27 mouse cellular contexts compared by ENCODE assay signal in the genomic region with DNA sequence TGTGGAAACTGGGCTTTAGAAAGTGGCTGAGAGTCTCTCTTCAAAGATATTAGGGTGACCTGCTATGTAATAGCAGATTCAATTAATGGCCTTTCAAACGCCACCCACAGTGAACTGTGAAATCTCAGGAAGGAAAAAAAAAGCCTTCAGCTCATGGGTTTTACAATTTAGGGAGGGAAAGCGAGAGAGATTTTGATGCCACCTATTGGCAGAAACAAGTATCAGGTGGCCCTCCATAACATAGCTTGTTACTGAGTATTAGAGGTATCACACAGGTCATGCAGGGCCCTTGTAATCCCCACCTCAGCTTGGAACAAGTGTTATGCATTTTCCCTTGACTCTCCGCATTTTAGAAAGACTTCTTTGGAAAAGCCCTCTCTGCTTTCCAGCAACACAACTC. TPM values are rescaled to one million over a fixed set of nuclear protein-coding genes. Genes with fewer than 3 reads are reported as not detected.
DNase-seq lines count a peak whose midpoint lies in the region; ATAC-seq and TF ChIP-seq lines count a peak whose summit lies in the region.
"Had no signal": no experiment of that assay in that cellular context is flagged by ENCODE, and none has a peak within 500 bp of the region (broad histone marks: within the 10 kb centered on the region; RNA-seq: fewer than 3 reads in every experiment).

No protein-coding gene starts in this region.

- peak; percentile 47 for DNase-seq in forebrain, postnatal 0 days
- peak; percentile 12 to 16 for DNase-seq in layer of hippocampus, adult 2 months (ENCODE audit: low spot score in 2 of 2)
- no peak for DNase-seq in layer of hippocampus, postnatal 36 days
- DNase-seq in midbrain, embryonic 14.5 days, result peak; percentile 51
- no peak for DNase-seq in stomach, postnatal 0 days (ENCODE audit: low spot score)
- DNase-seq in T-cell, adult 2 months (ENCODE audit: low spot score), result no peak
- DNase-seq: adrenal gland, postnatal 14 days; cerebellum, adult 9-10 months; gastrocnemius, adult 2 months; heart, postnatal 36 days; kidney, adult 11 months; kidney, postnatal 14 days; thymus, adult 18-20 months; thymus, postnatal 36 days had no signal

- H3K4me1 ChIP-seq in forebrain, postnatal 0 days (ENCODE audit: insufficient read depth), result no peaks in the 10 kb centered on the region
- H3K4me1 ChIP-seq in forebrain, embryonic 15.5 days, result peaks cover 12% of the 10 kb centered on the region
- peaks cover 7% of the 10 kb centered on the region for H3K4me1 ChIP-seq in midbrain, embryonic 14.5 days (ENCODE audit: control insufficient read depth, insufficient read depth, low read length)
- peaks cover 13% of the 10 kb centered on the region for H3K4me1 ChIP-seq in midbrain, embryonic 13.5 days (replicated peaks)
- no peaks in the 10 kb centered on the region for H3K4me1 ChIP-seq in stomach, postnatal 0 days (replicated peaks; ENCODE audit: control insufficient read depth, insufficient read depth)
- H3K4me1 ChIP-seq: heart, embryonic 15.5 days; stomach, embryonic 15.5 days had no signal

- no peaks in the 10 kb centered on the region for H3K9me3 ChIP-seq in forebrain, postnatal 0 days (ENCODE audit: low read length)
- no peaks in the 10 kb centered on the region for H3K9me3 ChIP-seq in forebrain, embryonic 15.5 days
- H3K9me3 ChIP-seq in midbrain, embryonic 14.5 days (ENCODE audit: control insufficient read depth, low read length), result no peaks in the 10 kb centered on the region
- H3K9me3 ChIP-seq in midbrain, embryonic 13.5 days, result no peaks in the 10 kb centered on the region
- H3K9me3 ChIP-seq in stomach, postnatal 0 days (ENCODE audit: control insufficient read depth, low read length), result no peaks in the 10 kb centered on the region
- H3K9me3 ChIP-seq: heart, embryonic 15.5 days; midbrain, embryonic 15.5 days; neural tube, embryonic 13.5 days; stomach, embryonic 15.5 days had no signal

- no peak overlapping the region for H3K4me2 ChIP-seq in forebrain, postnatal 0 days (ENCODE audit: low read depth)
- no peak overlapping the region for H3K4me2 ChIP-seq in forebrain, embryonic 15.5 days (replicated peaks)
- no peak overlapping the region for H3K4me2 ChIP-seq in midbrain, embryonic 14.5 days (ENCODE audit: low read length)
- H3K4me2 ChIP-seq in midbrain, embryonic 13.5 days (replicated peaks), result no peak overlapping the region
- no peak overlapping the region for H3K4me2 ChIP-seq in stomach, postnatal 0 days (replicated peaks; ENCODE audit: low read depth)
- H3K4me2 ChIP-seq: heart, embryonic 15.5 days; midbrain, embryonic 15.5 days; neural tube, embryonic 13.5 days; stomach, embryonic 15.5 days had no signal

- ATAC-seq in forebrain, postnatal 0 days, result no peak
- no peak for ATAC-seq in forebrain, embryonic 15.5 days (replicated peaks)
- ATAC-seq in midbrain, embryonic 14.5 days (ENCODE audit: low FRiP score, low TSS enrichment), result no peak
- no peak for ATAC-seq in midbrain, embryonic 13.5 days
- no peak for ATAC-seq in stomach, postnatal 0 days (ENCODE audit: low FRiP score, low TSS enrichment)
- ATAC-seq: hindbrain, embryonic 16.5 days; midbrain, embryonic 15.5 days had no signal

- H3K36me3 ChIP-seq in forebrain, postnatal 0 days (ENCODE audit: insufficient read depth), result no peaks in the 10 kb centered on the region
- H3K36me3 ChIP-seq in forebrain, embryonic 15.5 days, result no peaks in the 10 kb centered on the region
- no peaks in the 10 kb centered on the region for H3K36me3 ChIP-seq in midbrain, embryonic 14.5 days (ENCODE audit: control insufficient read depth, insufficient read depth, low read length)
- no peaks in the 10 kb centered on the region for H3K36me3 ChIP-seq in midbrain, embryonic 13.5 days
- no peaks in the 10 kb centered on the region for H3K36me3 ChIP-seq in stomach, postnatal 0 days (ENCODE audit: control insufficient read depth, insufficient read depth, low read length)
- H3K36me3 ChIP-seq: heart, embryonic 15.5 days; midbrain, embryonic 15.5 days; neural tube, embryonic 13.5 days; stomach, embryonic 15.5 days had no signal

- H3K4me3 ChIP-seq in forebrain, postnatal 0 days (ENCODE audit: low read depth, low read length), result no peak overlapping the region
- no peak overlapping the region for H3K4me3 ChIP-seq in forebrain, embryonic 15.5 days
- no peak overlapping the region for H3K4me3 ChIP-seq in layer of hippocampus, adult 2 months
- H3K4me3 ChIP-seq in midbrain, embryonic 14.5 days (replicated peaks; ENCODE audit: low read depth, low read length), result no peak overlapping the region
- H3K4me3 ChIP-seq in midbrain, embryonic 13.5 days (replicated peaks), result no peak overlapping the region
- H3K4me3 ChIP-seq in stomach, postnatal 0 days (ENCODE audit: low read depth, low read length), result no peak overlapping the region
- H3K4me3 ChIP-seq: gastrocnemius, adult 2 months; heart, embryonic 15.5 days; midbrain, embryonic 15.5 days; myocyte; neural tube, embryonic 13.5 days; stomach, embryonic 15.5 days had no signal

- WGBS in forebrain, postnatal 0 days, result 35% methylated on average over 3 of the region's 3 CpGs
- WGBS in forebrain, embryonic 15.5 days, result 47% methylated on average over 3 of the region's 3 CpGs
- 40% methylated on average over 3 of the region's 3 CpGs for WGBS in midbrain, embryonic 14.5 days
- WGBS in midbrain, embryonic 13.5 days, result 42% methylated on average over 3 of the region's 3 CpGs
- 25% methylated on average over 3 of the region's 3 CpGs for WGBS in stomach, postnatal 0 days

- H3K27ac ChIP-seq in forebrain, postnatal 0 days (ENCODE audit: low read depth, low read length), result no peak overlapping the region
- no peak overlapping the region for H3K27ac ChIP-seq in forebrain, embryonic 15.5 days (replicated peaks)
- peak overlapping the region; percentile 91 for H3K27ac ChIP-seq in layer of hippocampus, adult 2 months
- H3K27ac ChIP-seq in midbrain, embryonic 14.5 days (replicated peaks; ENCODE audit: low read depth, low read length), result no peak overlapping the region
- H3K27ac ChIP-seq in midbrain, embryonic 13.5 days, result no peak overlapping the region
- no peak overlapping the region for H3K27ac ChIP-seq in stomach, postnatal 0 days (replicated peaks)
- H3K27ac ChIP-seq: gastrocnemius, adult 2 months; heart, embryonic 15.5 days; midbrain, embryonic 15.5 days; neural tube, embryonic 13.5 days; stomach, embryonic 15.5 days had no signal

- no peak overlapping the region for H3K9ac ChIP-seq in forebrain, postnatal 0 days
- H3K9ac ChIP-seq in forebrain, embryonic 15.5 days (replicated peaks), result no peak overlapping the region
- H3K9ac ChIP-seq in midbrain, embryonic 14.5 days (replicated peaks; ENCODE audit: low read length), result no peak overlapping the region
- no peak overlapping the region for H3K9ac ChIP-seq in midbrain, embryonic 13.5 days (replicated peaks)
- no peak overlapping the region for H3K9ac ChIP-seq in stomach, postnatal 0 days (ENCODE audit: low read length)
- H3K9ac ChIP-seq: heart, embryonic 15.5 days; midbrain, embryonic 15.5 days; neural tube, embryonic 13.5 days; stomach, embryonic 15.5 days had no signal

- no peak for TF ChIP-seq EP300 in stomach, postnatal 0 days (optimal IDR thresholded peaks at IDR 0.05)

- TF ChIP-seq CTCF in forebrain, postnatal 0 days (IDR thresholded peaks at IDR 0.05; ENCODE audit: low read depth), result peak; percentile 58
- peak; percentile 74 for TF ChIP-seq CTCF in layer of hippocampus, adult 2 months (conservative IDR thresholded peaks at IDR 0.05)
- peak; percentile 32; the same call in 1 of the 2 replicates for TF ChIP-seq CTCF in stomach, postnatal 0 days (IDR thresholded peaks at IDR 0.05; ENCODE audit: low read depth)

- no peaks in the 10 kb centered on the region for H3K27me3 ChIP-seq in forebrain, postnatal 0 days (ENCODE audit: insufficient read depth, low read length)
- H3K27me3 ChIP-seq in forebrain, embryonic 15.5 days, result peaks cover 7% of the 10 kb centered on the region; the same call in 1 of the 2 replicates
- peaks cover 12% of the 10 kb centered on the region for H3K27me3 ChIP-seq in midbrain, embryonic 14.5 days (ENCODE audit: control insufficient read depth, insufficient read depth, low read length)
- H3K27me3 ChIP-seq in midbrain, embryonic 13.5 days, result peaks cover 18% of the 10 kb centered on the region
- no peaks in the 10 kb centered on the region for H3K27me3 ChIP-seq in stomach, postnatal 0 days (ENCODE audit: control insufficient read depth, insufficient read depth, low read length)

RNA-seq across cellular contexts. Expression of gene Cpne4, which starts 18.7 kb away (rescaled TPM):
- total RNA-seq in forebrain, postnatal 0 days (2014; rRNA removed), result 42.8 and 47.8 TPM in 2 replicates
- polyA plus RNA-seq in forebrain, postnatal 0 days (2015; fragmentation: Nextera tagmentation; extraction: Ambion mirVana), result 48.5 and 70.4 TPM in 2 replicates
- polyA plus RNA-seq in forebrain, embryonic 15.5 days (2015; fragmentation: Nextera tagmentation; extraction: Ambion mirVana), result 17.2 and 17.7 TPM in 2 replicates
- total RNA-seq in layer of hippocampus, adult 2 months (2021), result 100 to 1,000 TPM; 148 to 152 TPM
- 100 to 1,000 TPM; 123 to 148 TPM for total RNA-seq in layer of hippocampus, postnatal 36 days (2021)
- 17.3 and 20.2 TPM in 2 replicates for polyA plus RNA-seq in midbrain, embryonic 14.5 days (2014; fragmentation: Nextera tagmentation; extraction: Ambion mirVana)
- 10.7 and 11.2 TPM in 2 replicates for polyA plus RNA-seq in midbrain, embryonic 13.5 days (2015; fragmentation: Nextera tagmentation; extraction: Ambion mirVana)
- 0.28 and 0.33 TPM in 2 replicates for polyA plus RNA-seq in stomach, postnatal 0 days (2015; fragmentation: Nextera tagmentation; extraction: Ambion mirVana)
- total RNA-seq: gastrocnemius, adult 2 months; liver, adult 2 months; megakaryocyte, adult 5-6 weeks; MEL had no signal
- polyA plus RNA-seq: limb, embryonic 11.5 days; liver, adult 2 months; liver, embryonic 16.5 days; myocyte had no signal

Comparison
In these comparisons a context has a peak if more than half of its experiments do, and no peak if none do; other contexts are left out.
1. DNase-seq: peak in forebrain, postnatal 0 days (single experiment), layer of hippocampus, adult 2 months (2 of 2) and midbrain, embryonic 14.5 days (single experiment); none in layer of hippocampus, postnatal 36 days (0 of 2), stomach, postnatal 0 days (single experiment) and T-cell, adult 2 months (single experiment).
2. Peak in every context shown above with its lines, with median percentiles within 50 percentile points of each other: CTCF ChIP-seq.